Mouse (Mus musculus): ENCODE results near the gene Dnlz. TPM values are rescaled to one million over a fixed set of nuclear protein-coding genes. Genes with fewer than 3 reads are reported as not detected.

Gene Dnlz
- polyA plus RNA-seq, 1 experiment from 2014 or later = 27.5 TPM

GRCm38 (mm10) chr2:26311936-26312335, 40.0 kb downstream of the Dnlz start:
- H3K27ac ChIP-seq (replicated peaks) = no peak overlapping the region
- H3K4me1 ChIP-seq = peaks cover 54% of the 10 kb centered on the region
- 46% methylated on average over 5 of the region's 5 CpGs for WGBS

GRCm38 (mm10) chr2:26309739-26310138, 42.2 kb downstream of the Dnlz start:
- ATAC-seq (ENCODE audit: extremely low read depth, insufficient number of reproducible peaks, low FRiP score, low TSS enrichment) = no peak
- Histone ChIP-seq H3K9me3 (no peaks in the 10 kb centered on the region), H3K4me1 (peaks cover 38% of the 10 kb centered on the region), H3K27me3 (replicated peaks) (no peaks in the 10 kb centered on the region), H3K36me3 (no peaks in the 10 kb centered on the region), H3K4me2 (peak overlapping the region; percentile 44), H3K9ac (peak overlapping the region; percentile 37; the same call in 1 of the 2 replicates), H3K4me3 (no peak overlapping the region), H3K27ac (replicated peaks) (peak overlapping the region; percentile 87)
- 14% methylated on average over 10 of the region's 10 CpGs for WGBS

More at GRCm38 (mm10) chr2:26311936-26312335, 40.0 kb downstream of the Dnlz start:
- no peaks in the 10 kb centered on the region for H3K27me3 ChIP-seq (replicated peaks)
- ATAC-seq (ENCODE audit: extremely low read depth, insufficient number of reproducible peaks, low FRiP score, low TSS enrichment) = no peak
- no peak overlapping the region for H3K4me2 ChIP-seq
- H3K4me3 ChIP-seq = no peak overlapping the region
- no peaks in the 10 kb centered on the region for H3K36me3 ChIP-seq
- H3K9ac ChIP-seq = no peak overlapping the region
- H3K9me3 ChIP-seq = no peaks in the 10 kb centered on the region

- H3K27me3 ChIP-seq (replicated peaks) = no peaks in the 10 kb centered on the region
- H3K4me2 ChIP-seq = no peak overlapping the region
- H3K4me1 ChIP-seq = peaks cover 20% of the 10 kb centered on the region
- ATAC-seq (ENCODE audit: extremely low read depth, insufficient number of reproducible peaks, low FRiP score, low TSS enrichment) = no peak
- no peaks in the 10 kb centered on the region for H3K36me3 ChIP-seq
- WGBS = 79% methylated on average over 3 of the region's 3 CpGs
- H3K27ac ChIP-seq (replicated peaks) = no peak overlapping the region
- no peak overlapping the region for H3K9ac ChIP-seq
- H3K4me3 ChIP-seq = no peak overlapping the region
- no peaks in the 10 kb centered on the region for H3K9me3 ChIP-seq
Observed at GRCm38 (mm10) chr2:26306702-26307101, 45.2 kb downstream of the Dnlz start.

- Histone ChIP-seq H3K27ac (replicated peaks) (no peak overlapping the region), H3K4me2 (no peak overlapping the region), H3K4me1 (peaks cover 18% of the 10 kb centered on the region), H3K27me3 (replicated peaks) (no peaks in the 10 kb centered on the region), H3K9me3 (no peaks in the 10 kb centered on the region), H3K4me3 (no peak overlapping the region), H3K9ac (no peak overlapping the region), H3K36me3 (no peaks in the 10 kb centered on the region)
- no peak for ATAC-seq (ENCODE audit: extremely low read depth, insufficient number of reproducible peaks, low FRiP score, low TSS enrichment)
- WGBS = 68% methylated on average over 2 of the region's 2 CpGs
Observed at GRCm38 (mm10) chr2:26305555-26305954, 46.4 kb downstream of the Dnlz start.

- Histone ChIP-seq H3K36me3 (no peaks in the 10 kb centered on the region), H3K4me2 (no peak overlapping the region), H3K9ac (no peak overlapping the region), H3K4me1 (peaks cover 18% of the 10 kb centered on the region), H3K27me3 (replicated peaks) (0 out of 2 replicates have a peak, but pooled peaks cover under 1% of the 10 kb centered on the region), H3K4me3 (no peak overlapping the region), H3K9me3 (no peaks in the 10 kb centered on the region), H3K27ac (replicated peaks) (no peak overlapping the region)
- 50% methylated on average over 1 of the region's 1 CpGs for WGBS
- no peak for ATAC-seq (ENCODE audit: extremely low read depth, insufficient number of reproducible peaks, low FRiP score, low TSS enrichment)
Observed at GRCm38 (mm10) chr2:26304711-26305110, 47.2 kb downstream of the Dnlz start.

- ATAC-seq (ENCODE audit: extremely low read depth, insufficient number of reproducible peaks, low FRiP score, low TSS enrichment) = no peak
- Histone ChIP-seq H3K9ac (no peak overlapping the region), H3K4me2 (no peak overlapping the region), H3K36me3 (no peaks in the 10 kb centered on the region), H3K4me3 (no peak overlapping the region), H3K9me3 (no peaks in the 10 kb centered on the region), H3K27ac (replicated peaks) (no peak overlapping the region), H3K27me3 (replicated peaks) (0 out of 2 replicates have a peak, but pooled peaks cover 9% of the 10 kb centered on the region), H3K4me1 (peaks cover 36% of the 10 kb centered on the region)
- WGBS = 80% methylated on average over 10 of the region's 10 CpGs
Observed at GRCm38 (mm10) chr2:26302005-26302503, 49.9 kb downstream of the Dnlz start.

GRCm38 (mm10) chr2:26300808-26301174, 51.1 kb downstream of the Dnlz start:
- ATAC-seq (ENCODE audit: extremely low read depth, insufficient number of reproducible peaks, low FRiP score, low TSS enrichment) = no peak
- H3K4me1 ChIP-seq = peaks cover 43% of the 10 kb centered on the region
- H3K27ac ChIP-seq (replicated peaks) = peak overlapping the region; percentile 57
- H3K27me3 ChIP-seq (replicated peaks) = 0 out of 2 replicates have a peak, but pooled peaks cover 9% of the 10 kb centered on the region
- no peaks in the 10 kb centered on the region for H3K9me3 ChIP-seq
- H3K4me2 ChIP-seq = peak overlapping the region; percentile 30; the same call in 1 of the 2 replicates
- no peak overlapping the region for H3K4me3 ChIP-seq
- 1% methylated on average over 3 of the region's 3 CpGs for WGBS
- H3K9ac ChIP-seq = no peak overlapping the region
- H3K36me3 ChIP-seq = no peaks in the 10 kb centered on the region

GRCm38 (mm10) chr2:26300161-26300807, 51.6 kb downstream of the Dnlz start:
- Histone ChIP-seq H3K4me2 (peak overlapping the region; percentile 30; the same call in 1 of the 2 replicates), H3K4me1 (peaks cover 43% of the 10 kb centered on the region), H3K36me3 (no peaks in the 10 kb centered on the region), H3K9ac (peak overlapping the region; percentile 52; the same call in 1 of the 2 replicates), H3K27me3 (replicated peaks) (0 out of 2 replicates have a peak, but pooled peaks cover 9% of the 10 kb centered on the region), H3K27ac (replicated peaks) (peak overlapping the region; percentile 57), H3K9me3 (no peaks in the 10 kb centered on the region), H3K4me3 (no peak overlapping the region)
- ATAC-seq (ENCODE audit: extremely low read depth, insufficient number of reproducible peaks, low FRiP score, low TSS enrichment) = no peak
- 27% methylated on average over 5 of the region's 5 CpGs for WGBS

- Histone ChIP-seq H3K4me2 (peak overlapping the region; percentile 67; the same call in 1 of the 2 replicates), H3K9me3 (no peaks in the 10 kb centered on the region), H3K4me3 (no peak overlapping the region), H3K36me3 (no peaks in the 10 kb centered on the region), H3K9ac (peak overlapping the region; percentile 52), H3K27ac (replicated peaks) (0 out of 2 replicates have a peak overlapping the region, but pooled peaks have one; percentile 54), H3K27me3 (replicated peaks) (0 out of 2 replicates have a peak, but pooled peaks cover 9% of the 10 kb centered on the region), H3K4me1 (peaks cover 43% of the 10 kb centered on the region)
- WGBS = 46% methylated on average over 7 of the region's 7 CpGs
- no peak for ATAC-seq (ENCODE audit: extremely low read depth, insufficient number of reproducible peaks, low FRiP score, low TSS enrichment)
Observed at GRCm38 (mm10) chr2:26299336-26299735, 52.6 kb downstream of the Dnlz start.

- ATAC-seq (ENCODE audit: extremely low read depth, insufficient number of reproducible peaks, low FRiP score, low TSS enrichment) = no peak
- Histone ChIP-seq H3K27ac (replicated peaks) (peak overlapping the region; percentile 54; the same call in 1 of the 2 replicates), H3K4me3 (no peak overlapping the region), H3K27me3 (replicated peaks) (0 out of 2 replicates have a peak, but pooled peaks cover 9% of the 10 kb centered on the region), H3K4me2 (peak overlapping the region; percentile 67), H3K9me3 (no peaks in the 10 kb centered on the region), H3K36me3 (no peaks in the 10 kb centered on the region), H3K4me1 (peaks cover 43% of the 10 kb centered on the region), H3K9ac (peak overlapping the region; percentile 52)
- WGBS = 46% methylated on average over 4 of the region's 4 CpGs
Observed at GRCm38 (mm10) chr2:26298856-26299230, 53.1 kb downstream of the Dnlz start.

- no peaks in the 10 kb centered on the region for H3K36me3 ChIP-seq
- peaks cover 43% of the 10 kb centered on the region for H3K4me1 ChIP-seq
- H3K27me3 ChIP-seq (replicated peaks) = peaks cover 12% of the 10 kb centered on the region; the same call in 1 of the 2 replicates
- peak; percentile 37 for ATAC-seq (ENCODE audit: extremely low read depth, insufficient number of reproducible peaks, low FRiP score, low TSS enrichment)
- peak overlapping the region; percentile 67 for H3K4me2 ChIP-seq
- H3K9ac ChIP-seq = peak overlapping the region; percentile 33
- H3K27ac ChIP-seq (replicated peaks) = peak overlapping the region; percentile 54
- whole genome bisulfite sequencing = 5% methylated on average over 10 of the region's 10 CpGs
- H3K4me3 ChIP-seq = peak overlapping the region; percentile 39
- H3K9me3 ChIP-seq = no peaks in the 10 kb centered on the region
Observed at GRCm38 (mm10) chr2:26298208-26298855, 53.6 kb downstream of the Dnlz start.

All from heart, embryonic 13.5 days (tissue).